Mouse (Mus musculus) right cerebral cortex, adult 18-20 months (tissue): ENCODE data around the gene Dlec1.

Experiments
- DNase-seq: peaks from one replicate; pipeline ENCODE4 v3.0.0; 2022; ENCODE audit warnings: mixed read lengths

Gene Dlec1

GRCm38 (mm10) chr9:119101992-119102782 lies at the start of gene Dlec1:
TSS of gene Dlec1 (plus strand) at chr9:119102478.
- DNase-seq, result peak; percentile 89

- no peak for DNase-seq
Measured at GRCm38 (mm10) chr9:119053964-119054576, 48.2 kb upstream of the Dlec1 start.

GRCm38 (mm10) chr9:119055336-119055735 lies 46.9 kb upstream of the Dlec1 start:
- DNase-seq, result no peak

DNA sequence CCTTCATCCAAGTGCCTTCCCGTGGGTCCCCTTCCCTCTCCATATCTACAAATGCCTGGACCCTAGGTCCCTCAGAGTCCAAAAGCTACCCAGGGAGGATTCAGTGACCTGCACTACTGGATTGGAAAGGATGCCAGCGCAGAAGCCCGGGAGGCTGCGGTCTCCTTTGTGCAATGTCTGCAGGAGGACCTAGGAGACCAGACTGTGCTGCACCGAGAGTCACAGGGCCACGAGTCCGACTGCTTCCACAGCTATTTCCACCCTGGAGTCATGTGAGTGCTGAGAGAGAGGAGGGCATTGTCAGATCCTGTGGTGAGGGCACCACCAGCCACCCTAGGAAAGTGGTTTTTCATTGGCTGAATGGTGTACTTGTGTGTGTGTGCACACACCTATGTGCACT lies 44.0 kb upstream of the Dlec1 start:
- no peak for DNase-seq

DNA sequence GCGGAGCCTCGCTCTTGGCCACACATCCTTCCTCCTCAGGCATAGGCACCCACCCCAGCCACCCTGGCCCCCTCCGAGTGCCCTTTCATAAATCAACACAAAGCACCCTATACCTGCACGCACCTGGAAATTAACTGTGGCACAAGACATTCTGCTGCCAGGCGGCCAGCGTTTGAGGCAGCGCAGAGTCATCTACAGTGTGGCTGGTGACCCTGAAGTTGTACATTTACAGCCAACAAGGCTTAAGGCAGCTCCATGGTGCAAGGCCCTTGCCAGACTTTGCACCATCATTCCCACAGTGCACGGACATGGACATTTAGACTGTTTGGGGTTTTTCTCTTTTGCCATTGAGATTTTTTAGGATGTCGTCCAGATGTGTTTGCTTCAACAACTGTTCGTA lies 41.6 kb upstream of the Dlec1 start:
- no peak for DNase-seq

GRCm38 (mm10) chr9:119063036-119063644 lies 39.1 kb upstream of the Dlec1 start:
- no peak for DNase-seq

DNA sequence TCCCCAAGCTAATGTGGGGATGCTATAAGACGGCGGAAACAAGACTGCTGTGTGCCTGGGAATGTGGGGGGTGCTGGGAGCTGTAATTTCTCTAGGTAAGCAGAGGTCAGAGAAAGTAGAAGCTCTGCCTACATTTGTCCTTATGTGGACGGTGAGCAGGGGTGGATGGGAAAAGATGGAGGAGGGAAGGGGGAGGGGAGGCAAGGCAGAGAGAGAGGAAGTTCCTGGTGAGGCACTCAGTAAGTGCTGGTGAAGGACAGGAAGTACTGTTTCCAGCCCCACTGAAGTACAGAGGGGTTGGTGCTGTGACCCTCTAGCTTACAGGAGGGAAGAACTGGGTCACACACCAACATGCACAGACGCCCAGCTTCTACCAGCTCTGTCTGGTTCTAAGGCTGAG lies 38.0 kb upstream of the Dlec1 start:
- DNase-seq, result no peak

- DNase-seq, result peak; percentile 77
Measured at GRCm38 (mm10) chr9:119067601-119068000, 34.7 kb upstream of the Dlec1 start.

GRCm38 (mm10) chr9:119068266-119068665 lies 34.0 kb upstream of the Dlec1 start:
- no peak for DNase-seq

- DNase-seq, result no peak
Measured at GRCm38 (mm10) chr9:119070173-119070825, 32.0 kb upstream of the Dlec1 start.

DNA sequence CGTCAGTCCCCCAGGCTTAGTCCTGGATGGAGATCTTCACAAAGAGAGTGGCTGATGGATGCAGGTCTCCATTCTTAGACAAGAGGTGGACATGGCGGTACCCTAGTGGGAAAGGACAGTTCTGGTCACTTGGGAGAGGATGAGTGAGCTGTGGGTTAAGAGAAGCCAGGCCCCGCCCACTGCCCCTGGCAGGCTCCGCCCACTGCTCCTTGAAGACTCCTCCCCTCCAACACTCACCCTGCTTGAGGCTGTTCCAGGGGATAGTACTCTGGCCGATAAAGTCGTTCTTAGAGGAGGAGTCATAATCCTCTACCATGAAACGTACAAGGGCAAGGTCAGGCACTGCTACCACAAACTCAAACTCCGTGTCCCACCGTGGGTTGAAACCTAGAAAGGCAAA lies 30.5 kb upstream of the Dlec1 start:
- no peak for DNase-seq

- no peak for DNase-seq
Measured at GRCm38 (mm10) chr9:119073184-119073895, 28.9 kb upstream of the Dlec1 start.

GRCm38 (mm10) chr9:119075685-119076084 lies 26.6 kb upstream of the Dlec1 start:
- no peak for DNase-seq

- no peak for DNase-seq
Measured at GRCm38 (mm10) chr9:119080040-119080675, 22.1 kb upstream of the Dlec1 start.

DNA sequence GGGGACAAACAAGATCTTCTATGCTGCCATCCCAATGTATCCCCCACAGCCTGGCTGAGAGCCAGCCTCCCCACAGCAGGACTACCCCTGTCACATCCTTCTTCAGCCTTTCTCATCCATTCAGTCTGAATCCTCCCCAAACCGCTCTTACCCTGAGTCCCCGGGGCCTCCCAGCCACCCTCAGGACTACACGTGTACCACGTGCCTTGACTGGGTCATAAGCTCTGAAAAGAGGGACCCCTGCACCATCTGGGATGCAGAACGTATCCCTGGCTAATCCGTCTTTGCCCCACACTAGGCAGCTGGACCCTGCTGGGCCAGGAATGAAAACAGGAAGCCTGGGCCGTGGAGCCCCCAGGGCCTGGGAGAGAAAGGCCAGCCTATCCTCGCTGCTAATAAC lies 20.2 kb upstream of the Dlec1 start:
- no peak for DNase-seq

DNA sequence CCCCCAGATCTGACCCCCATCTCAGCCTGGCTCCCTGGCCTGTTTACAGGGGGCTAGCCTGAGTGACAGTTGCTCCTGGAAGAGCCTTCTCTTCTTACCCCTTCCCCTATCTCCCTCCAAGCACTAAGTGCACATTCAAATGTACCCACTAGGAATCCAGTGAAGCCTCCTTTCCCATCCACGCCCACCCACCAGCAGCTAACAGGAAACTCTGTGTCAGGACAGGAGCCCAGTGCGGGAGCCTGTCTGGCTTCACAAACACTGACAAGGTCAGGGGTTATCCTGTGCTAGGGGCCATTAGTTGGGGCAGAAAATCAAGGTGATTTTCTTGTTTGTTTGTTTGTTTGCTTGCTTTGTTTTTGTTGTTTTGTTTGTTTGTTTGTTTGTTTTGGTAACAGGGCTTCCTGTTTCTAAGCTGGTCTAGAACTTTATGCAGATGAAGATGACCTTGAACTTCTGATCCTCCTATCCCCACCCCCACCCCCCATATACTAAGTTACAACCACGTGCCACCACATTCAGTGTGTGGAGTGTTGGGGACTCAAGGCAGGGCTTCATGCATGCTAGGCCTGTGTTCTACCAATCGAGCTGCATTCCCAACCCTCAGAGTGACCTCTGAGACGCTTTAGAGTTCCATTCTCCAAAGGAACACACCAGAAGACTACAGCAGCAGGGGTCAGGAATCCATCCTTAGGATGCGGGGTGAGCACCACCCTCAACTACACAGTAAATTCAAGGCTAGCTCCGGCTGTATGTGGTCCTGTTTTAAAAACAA lies 19.4 kb upstream of the Dlec1 start:
- no peak for DNase-seq

GRCm38 (mm10) chr9:119083966-119084365 lies 18.3 kb upstream of the Dlec1 start:
- DNase-seq, result no peak

DNA sequence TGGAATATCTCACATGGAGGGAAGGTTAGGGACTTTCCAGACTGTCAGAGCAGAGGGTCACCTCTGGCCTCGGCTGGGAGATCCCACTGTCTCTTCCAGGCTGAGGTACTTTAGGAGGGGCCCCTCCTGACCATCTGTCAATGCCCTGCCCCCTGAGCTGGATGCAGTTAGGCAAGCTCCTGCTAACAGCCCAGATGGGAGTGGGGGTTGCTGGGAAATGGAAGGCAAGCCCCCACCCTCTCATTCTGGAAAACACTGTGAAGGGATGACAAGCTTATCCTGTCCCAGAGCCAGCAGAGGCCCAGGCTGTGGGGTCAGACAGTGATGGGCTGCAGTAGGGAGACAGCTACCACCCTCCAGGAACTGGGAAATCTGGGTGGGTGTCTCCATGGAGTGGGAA lies 15.8 kb upstream of the Dlec1 start:
- no peak for DNase-seq

DNA sequence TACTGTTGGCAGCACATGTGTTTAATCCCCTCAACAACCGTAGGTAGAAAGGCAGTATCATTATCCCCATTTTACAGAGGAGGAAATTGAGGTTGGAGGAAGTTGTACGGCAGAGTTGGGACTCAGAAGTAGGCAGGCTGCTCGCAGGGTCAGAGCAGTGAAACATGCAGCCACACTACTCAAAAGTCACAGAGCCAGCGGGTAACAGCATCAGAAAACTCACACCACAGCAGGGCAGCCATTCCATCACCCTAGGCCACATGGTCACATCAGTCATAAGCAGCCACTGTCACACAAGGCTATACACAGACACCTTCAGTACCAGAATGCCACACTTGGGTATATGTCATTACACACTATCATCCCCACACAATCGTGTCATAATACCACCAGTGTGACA lies 15.0 kb upstream of the Dlec1 start:
- no peak for DNase-seq

DNA sequence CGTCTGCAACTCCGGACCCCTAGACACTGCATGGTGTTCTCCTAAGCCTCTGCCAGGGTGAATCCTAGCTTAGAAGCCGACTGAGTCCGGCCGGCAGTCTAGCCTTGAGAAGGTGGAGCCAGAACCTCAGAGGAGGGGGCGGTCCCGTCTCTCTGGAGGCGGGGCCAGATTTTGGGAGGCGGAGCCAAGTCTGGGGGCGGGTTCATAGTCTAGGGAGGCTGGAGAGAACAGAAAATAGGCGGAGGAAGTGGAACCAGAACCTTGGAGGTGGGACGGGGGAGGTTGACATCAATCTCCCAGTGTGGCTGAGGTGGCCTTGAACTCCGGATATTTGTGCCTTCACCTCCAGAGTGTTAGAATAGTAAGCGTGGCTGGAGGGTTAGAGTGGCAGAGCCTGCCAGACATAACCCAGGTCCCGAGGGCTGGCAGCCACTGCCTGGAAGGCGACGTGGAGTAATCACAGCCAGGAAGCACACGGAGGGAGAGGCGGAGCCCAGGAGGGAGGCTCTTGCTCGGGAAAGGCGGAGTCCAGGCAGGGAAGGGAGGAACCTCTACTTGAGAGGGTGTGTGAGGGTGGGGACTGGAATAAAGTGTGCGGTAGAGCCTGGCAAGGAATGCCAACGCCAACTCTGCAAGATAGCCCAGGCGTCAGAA lies 14.0 kb upstream of the Dlec1 start:
- peak; percentile 78 for DNase-seq

DNA sequence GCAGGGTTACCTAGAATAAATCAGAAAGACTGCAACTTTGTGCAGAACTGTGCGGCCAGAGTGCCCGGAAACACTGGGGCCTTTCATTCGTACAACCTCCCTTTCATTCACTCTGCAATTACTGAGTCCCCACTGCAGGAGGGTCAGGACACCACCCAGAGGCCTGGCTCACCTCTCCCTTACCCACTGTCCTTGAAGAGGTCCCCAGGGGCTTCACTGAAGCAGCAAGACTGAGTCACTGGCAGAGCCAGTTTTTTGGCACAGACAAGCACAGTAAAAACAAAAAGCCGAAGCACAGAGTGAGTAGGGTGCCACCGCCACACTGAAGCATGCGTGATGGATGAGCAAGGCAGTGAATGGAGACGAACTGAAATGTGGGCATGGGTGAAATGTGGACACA lies 12.8 kb upstream of the Dlec1 start:
- DNase-seq, result no peak
